Mouse (Mus musculus): Measurements from ENCODE around the gene Phf11a.
A peak's percentile ranks its signal among the peaks of the same experiment; 100 is the strongest.
"Not testable (repeated sequence)": the region's sequence is repeated elsewhere in the genome, so short reads cannot be mapped to it uniquely, and the experiment has no call there.

Phf11a gene

DNA sequence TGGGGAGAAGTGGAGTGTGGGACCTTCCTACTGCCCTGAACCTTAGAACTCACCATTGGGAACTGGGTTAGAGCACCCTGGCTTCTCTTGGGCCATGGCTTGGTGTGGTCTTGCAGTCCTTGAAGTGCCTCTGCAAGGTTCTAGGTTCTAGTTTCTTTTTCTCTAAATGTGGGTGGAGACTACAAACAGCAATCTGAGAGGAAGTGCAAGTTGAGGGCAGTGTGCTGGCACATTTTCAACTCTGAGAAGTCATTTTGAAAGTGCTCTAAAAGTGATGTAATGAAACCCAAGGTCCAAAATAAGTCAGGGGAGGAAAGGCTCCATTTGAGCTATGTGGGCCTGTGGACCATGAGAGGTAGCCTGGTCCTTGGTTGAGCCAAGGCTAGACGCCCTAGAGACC, at the start of gene Phf11a:
Phf11a (minus strand) TSS at position 132 of the 400 bp plus-strand sequence.
- DNase-seq: not testable (repeated sequence)

DNA sequence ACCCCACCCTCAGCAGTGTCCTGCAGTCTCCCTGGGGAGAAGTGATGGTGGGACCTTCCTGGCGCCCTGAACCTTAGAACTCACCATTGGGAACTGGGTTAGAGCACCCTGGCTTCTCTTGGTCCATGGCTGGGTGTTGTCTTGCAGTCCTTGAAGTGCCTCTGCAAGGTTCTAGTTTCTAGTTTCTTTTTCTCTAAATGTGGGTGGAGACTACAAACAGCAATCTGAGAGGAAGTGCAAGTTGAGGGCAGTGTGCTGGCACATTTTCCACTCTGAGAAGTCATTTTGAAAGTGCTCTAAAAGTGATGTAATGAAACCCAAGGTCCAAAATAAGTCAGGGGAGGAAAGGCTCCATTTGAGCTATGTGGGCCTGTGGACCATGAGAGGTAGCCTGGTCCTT, 43.9 kb upstream of the Phf11a start, which contains the start of gene Phf11b:
Phf11b (minus strand) TSS at position 163 of the 400 bp plus-strand sequence.
- DNase-seq: not testable (repeated sequence)

DNA sequence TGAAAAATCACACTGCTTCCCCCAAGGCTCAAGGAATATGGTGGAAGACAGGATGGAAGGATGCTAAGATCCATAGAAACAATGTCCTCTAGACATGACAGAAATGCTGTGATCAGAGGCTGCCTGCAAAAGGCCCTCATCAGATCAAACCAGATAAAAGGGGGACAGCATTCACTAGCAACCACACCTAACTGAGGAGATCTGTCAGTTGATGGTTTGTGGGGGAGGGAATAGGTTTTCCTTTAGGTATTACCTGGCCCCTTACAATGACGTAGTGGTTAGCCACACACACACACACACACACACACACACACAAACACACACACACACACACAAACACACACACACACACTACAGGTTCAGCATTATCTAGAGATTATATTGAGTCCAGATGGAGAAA, 42.2 kb upstream of the Phf11a start:
- no peak for DNase-seq

DNA sequence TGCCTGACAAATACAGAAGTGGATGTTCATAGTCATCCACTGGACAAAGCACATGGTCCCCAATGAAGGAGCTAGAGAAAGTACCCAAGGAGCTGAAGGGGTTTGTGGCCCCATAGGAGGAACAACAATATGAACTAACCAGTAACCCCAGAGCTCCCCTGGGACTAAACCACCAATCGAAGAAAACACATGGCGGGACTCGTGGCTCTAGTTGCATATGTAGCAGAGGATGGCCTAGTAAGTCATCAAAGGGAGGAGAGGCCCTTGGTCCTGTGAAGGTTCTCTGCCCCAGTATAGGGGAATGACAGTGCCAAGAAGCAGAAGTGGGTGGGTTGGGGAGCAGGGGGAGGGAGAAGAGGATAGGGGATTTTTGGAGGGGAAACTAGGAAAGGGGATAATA, 38.7 kb upstream of the Phf11a start:
- DNase-seq: not testable (repeated sequence)

DNA sequence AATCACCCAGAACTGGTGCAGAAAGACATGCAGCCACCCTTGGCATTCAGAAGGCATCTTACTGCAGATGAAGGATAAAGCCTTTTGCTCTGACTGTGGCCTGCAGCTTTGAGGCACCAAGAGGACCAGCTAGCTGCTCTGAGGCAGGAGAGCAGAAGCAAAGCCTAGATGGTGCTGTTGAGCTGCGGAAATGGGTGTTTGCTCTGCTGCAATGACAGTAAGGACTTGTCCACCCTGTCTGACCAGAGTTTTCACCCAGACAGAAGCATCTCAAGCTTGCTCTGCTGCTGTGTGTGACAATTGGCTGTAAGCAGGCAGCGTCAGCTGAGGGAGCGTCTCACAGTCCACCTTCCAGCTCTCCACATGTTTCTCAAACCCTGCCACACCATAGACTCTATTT, 33.2 kb upstream of the Phf11a start:
- peak; percentile 16 for DNase-seq

DNA sequence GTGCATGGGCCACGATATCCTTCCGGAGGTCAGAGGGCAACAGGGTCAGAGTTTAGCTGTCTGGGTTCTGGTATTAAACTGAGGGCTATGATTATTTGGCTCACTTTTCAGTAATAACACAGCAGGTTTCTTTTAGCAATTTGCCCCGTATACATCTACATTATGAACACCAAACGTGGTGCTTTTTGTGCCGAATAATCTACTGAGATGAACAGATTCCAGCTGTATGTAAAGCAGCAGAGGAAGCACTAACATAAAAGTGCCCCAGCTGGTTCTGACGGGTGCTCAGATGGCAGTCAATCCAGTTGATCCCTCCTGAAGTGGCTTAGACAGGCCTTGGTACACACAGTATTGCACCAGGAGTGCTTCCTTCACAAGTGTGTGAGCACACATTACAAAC, 22.6 kb upstream of the Phf11a start:
- not testable (repeated sequence) for DNase-seq

DNA sequence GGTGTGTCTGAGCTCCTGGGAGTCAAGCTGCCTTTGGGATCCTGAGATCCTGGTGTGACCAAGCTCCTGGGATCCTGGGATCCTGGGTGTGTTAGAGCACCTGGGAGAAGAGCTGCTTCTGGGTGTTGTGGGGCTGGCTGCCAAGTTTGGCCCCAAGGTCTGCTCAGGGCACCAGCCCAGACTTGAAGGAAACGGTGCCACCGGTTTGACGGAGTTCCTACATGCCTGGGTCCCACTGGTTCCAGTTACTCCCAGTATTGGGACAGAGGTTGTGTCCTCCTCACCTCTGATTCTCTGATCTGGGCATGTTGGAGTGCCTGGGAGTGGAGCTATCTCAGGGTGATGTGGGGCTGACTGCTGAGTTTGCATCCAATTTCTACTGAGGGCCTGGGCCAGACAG, 21.7 kb upstream of the Phf11a start:
- DNase-seq: not testable (repeated sequence)

DNA sequence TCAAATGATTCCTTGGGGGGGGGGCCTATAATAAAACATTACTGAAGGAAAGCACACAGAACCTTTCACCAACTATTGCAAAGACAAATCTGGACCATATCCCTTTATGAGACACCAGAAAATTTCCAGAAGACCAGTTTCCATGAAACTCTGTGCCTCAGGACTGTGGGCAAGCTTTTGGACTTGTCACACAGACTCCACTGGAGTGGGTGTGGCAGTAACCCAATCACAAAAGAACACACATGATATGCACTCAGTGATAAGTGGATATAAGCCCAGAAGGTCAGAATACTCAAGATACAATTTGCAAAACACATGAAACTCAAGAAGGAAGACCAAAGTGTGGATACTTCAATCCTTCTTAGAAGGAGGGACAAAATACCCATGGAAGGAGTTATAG, 5.6 kb downstream of the Phf11a start:
- not testable (repeated sequence) for DNase-seq

DNA sequence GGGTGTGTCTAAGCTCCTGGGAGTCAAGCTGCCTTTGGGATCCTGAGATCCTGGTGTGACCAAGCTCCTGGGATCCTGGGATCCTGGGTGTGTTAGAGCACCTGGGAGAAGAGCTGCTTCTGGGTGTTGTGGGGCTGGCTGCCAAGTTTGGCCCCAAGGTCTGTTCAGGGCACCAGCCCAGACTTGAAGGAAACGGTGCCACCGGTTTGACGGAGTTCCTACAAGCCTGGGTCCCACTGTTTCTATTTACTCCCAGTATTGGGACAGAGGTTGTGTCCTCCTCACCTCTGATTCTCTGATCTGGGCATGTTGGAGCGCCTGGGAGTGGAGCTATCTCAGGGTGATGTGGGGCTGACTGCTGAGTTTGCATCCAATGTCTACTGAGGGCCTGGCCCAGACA, 22.4 kb downstream of the Phf11a start:
- DNase-seq: not testable (repeated sequence)

DNA sequence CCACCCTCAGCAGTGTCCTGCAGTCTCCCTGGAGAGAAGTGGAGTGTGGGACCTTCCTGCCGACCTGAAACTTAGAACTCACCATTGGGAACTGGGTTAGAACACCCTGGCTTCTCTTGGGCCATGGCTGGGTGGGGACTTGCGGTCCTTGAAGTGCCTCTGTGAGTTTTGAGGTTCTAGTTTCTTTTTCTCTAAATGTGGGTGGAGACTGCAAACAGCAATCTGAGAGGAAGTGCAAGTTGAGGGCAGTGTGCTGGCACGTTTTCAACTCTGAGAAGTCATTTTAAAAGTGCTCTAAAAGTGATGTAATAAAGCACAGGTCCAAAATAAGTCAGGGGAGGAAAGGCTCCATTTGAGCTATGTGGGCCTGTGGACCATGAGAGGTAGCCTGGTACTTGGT, 37.3 kb downstream of the Phf11a start, which contains the start of gene Gm6904:
Gm6904 (minus strand) TSS at position 161 of the 400 bp plus-strand sequence.
- DNase-seq: no peak

DNA sequence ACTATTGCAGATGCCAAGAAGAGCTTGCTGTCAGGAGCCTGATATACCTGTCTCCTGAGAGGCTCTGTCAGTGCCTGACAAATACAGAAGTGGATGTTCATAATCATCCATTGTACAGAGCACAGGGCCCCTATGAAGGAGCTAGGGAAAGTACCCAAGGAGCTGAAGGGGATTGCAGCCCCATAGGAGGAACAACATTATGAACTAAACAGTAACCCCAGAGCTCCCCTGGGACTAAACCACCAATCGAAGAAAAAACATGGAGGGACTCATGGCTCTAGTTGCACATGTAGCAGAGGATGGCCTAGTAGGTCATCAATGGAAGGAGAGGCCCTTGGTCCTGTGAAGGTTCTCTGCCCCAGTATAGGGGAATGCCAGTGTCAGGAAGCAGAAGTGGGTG, 41.5 kb downstream of the Phf11a start:
- not testable (repeated sequence) for DNase-seq

DNA sequence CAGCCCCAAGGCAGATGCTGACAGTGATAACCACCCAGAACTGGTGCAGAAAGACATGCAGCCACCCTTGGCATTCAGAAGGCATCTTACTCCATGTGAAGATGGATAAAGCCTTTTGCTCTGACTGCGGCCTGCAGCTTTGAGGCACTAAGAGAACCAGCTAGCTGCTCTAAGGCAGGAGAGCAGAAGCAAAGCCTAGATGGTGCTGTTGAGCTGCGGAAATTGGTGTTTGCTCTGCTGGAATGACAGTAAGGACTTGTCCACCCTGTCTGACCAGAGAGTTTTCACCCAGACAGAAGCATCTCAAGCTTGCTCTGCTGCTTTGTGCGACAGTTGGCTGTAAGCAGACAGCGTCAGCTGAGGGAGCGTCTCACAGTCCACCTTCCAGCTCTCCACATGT, 47.0 kb downstream of the Phf11a start:
- DNase-seq: peak; percentile 14

DNA sequence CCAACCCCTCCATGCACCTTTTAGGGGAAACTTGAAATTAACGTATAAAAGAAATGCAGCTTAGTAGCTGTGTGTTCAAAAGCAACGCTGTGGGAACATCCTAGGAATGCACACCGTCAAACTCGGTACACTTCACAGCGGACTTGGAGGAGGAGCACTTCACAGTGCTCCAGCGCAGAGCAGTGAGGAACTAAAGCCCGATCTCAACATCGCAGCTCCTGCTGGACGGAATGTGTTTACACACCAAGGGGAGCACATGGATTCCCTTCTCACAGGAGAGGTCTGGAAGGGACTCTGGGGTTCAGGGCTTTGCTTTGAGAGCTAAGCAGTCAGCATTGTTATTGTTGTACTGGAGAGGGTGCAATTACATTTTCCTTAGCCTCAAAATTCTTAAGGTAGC, 63.7 kb downstream of the Phf11a start:
- DNase-seq: no peak

DNA sequence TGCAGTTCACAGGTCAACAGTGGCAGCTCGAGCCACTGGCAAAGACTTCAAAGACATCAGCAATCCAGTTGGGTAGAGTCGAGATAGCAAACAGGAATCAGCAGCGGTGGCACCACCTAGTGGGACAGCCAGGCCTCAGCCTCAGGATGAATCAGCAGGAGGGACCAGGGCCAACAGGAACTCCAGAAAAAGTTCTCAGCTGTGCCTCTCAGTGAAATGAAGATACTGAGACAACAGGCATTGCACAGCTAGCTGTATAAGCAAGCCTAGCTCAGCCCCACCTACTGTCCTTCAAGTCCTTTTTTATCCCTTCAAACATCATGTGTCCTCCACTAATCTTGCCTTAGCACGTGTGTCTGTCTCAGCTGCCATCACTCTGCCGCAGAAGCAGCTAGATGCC, 65.3 kb downstream of the Phf11a start:
- no peak for DNase-seq

DNA sequence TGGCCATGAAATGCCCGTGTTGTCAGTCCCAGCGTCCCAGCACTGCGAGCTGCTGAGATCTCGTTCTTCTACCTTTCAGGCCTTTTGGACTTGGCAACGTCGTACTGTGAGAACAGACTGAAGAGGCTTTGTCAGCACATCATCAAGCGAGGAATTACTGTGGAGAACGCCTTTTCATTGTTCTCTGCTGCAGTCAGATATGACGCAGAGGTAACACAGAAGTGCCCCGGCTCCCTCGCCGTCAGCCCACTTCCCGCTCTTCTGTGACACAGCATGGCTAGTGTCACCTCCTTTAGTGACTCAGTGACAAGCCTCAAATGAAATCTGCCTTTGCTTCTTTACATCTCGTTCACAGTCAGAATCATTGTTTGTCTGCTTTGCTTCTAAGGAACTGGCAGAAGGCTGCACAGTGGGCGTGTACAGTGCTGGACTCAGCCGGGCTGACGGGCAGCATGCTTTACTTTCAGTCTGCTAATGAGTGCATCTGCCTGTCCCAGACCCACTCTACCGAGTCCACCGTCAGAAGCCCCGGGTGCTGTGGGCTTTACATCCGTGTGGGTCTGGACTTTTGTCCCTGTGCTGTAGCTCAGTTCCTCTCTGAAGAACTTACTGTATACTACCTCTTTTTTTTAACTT, 66.9 kb downstream of the Phf11a start:
- DNase-seq: no peak

DNA sequence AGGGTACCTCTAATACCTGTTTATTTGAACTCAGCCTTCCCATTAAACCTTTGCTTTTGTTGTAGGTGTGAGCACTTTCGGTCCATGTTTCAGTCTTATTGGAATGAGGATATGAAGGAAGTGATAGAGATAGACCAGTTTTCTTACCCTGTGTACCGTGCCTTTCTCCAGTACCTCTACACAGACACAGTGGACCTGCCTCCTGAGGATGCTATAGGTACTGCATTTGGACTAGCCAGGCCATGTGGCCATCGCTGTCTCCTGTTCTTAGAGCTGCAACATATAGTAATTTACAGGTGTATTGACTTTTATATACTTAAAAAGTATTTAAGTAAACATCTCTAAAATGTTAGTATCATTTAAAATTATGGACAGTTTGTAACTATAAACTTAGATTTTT, 67.5 kb downstream of the Phf11a start:
- DNase-seq: no peak
